ENCODE assay signal across 28 mouse cellular contexts in genomic region chr3:120685227-120685626, GRCm38 (mm10).
"Had no signal": no experiment of that assay in that cellular context is flagged by ENCODE, and none has a peak within 500 bp of the region (broad histone marks: within the 10 kb centered on the region; RNA-seq: fewer than 3 reads in every experiment).

No protein-coding gene starts in this region.

- ATAC-seq: forebrain, embryonic 13.5 days; forebrain, embryonic 14.5 days; forebrain, embryonic 15.5 days; forebrain, embryonic 16.5 days; forebrain, postnatal 0 days had no signal

- H3K27ac ChIP-seq: embryonic facial prominence, embryonic 10.5 days; embryonic facial prominence, embryonic 12.5 days; embryonic facial prominence, embryonic 13.5 days; embryonic facial prominence, embryonic 15.5 days; forebrain, embryonic 10.5 days; forebrain, embryonic 12.5 days; forebrain, embryonic 13.5 days; forebrain, embryonic 15.5 days; gastrocnemius, adult 2 months; heart, adult 2 months had no signal

- H3K9me3 ChIP-seq: embryonic facial prominence, embryonic 10.5 days; embryonic facial prominence, embryonic 12.5 days; embryonic facial prominence, embryonic 13.5 days; embryonic facial prominence, embryonic 15.5 days; forebrain, embryonic 10.5 days; forebrain, embryonic 12.5 days; forebrain, embryonic 13.5 days; forebrain, embryonic 15.5 days had no signal

- DNase-seq: cerebellum, adult 8-10 months; cerebellum, adult 9-10 months; cerebellum, adult 9-11 months; cerebellum, postnatal 10 days; cerebellum, postnatal 14 days; cerebellum, postnatal 25 days; cerebellum, postnatal 36 days; embryo, embryonic 11 days; forebrain, postnatal 0 days; gastrocnemius, adult 2 months; gastrocnemius, postnatal 10 days; gastrocnemius, postnatal 14 days; gastrocnemius, postnatal 25 days; gastrocnemius, postnatal 36 days; heart, adult 11 months; heart, adult 18-20 months; heart, adult 2 months had no signal

- H3K9ac ChIP-seq: embryonic facial prominence, embryonic 12.5 days; embryonic facial prominence, embryonic 13.5 days; embryonic facial prominence, embryonic 15.5 days; forebrain, embryonic 12.5 days; forebrain, embryonic 13.5 days; forebrain, embryonic 15.5 days; forebrain, postnatal 0 days had no signal

- H3K4me1 ChIP-seq: embryonic facial prominence, embryonic 12.5 days; embryonic facial prominence, embryonic 13.5 days; embryonic facial prominence, embryonic 15.5 days; forebrain, embryonic 12.5 days; forebrain, embryonic 13.5 days had no signal

- H3K4me3 ChIP-seq: embryonic facial prominence, embryonic 10.5 days; embryonic facial prominence, embryonic 12.5 days; embryonic facial prominence, embryonic 13.5 days; embryonic facial prominence, embryonic 15.5 days; erythroblast, embryonic 14.5 days; forebrain, embryonic 10.5 days; forebrain, embryonic 12.5 days; forebrain, embryonic 13.5 days; forebrain, embryonic 15.5 days; gastrocnemius, adult 2 months; heart, adult 2 months had no signal

- H3K4me2 ChIP-seq: embryonic facial prominence, embryonic 12.5 days; embryonic facial prominence, embryonic 13.5 days; embryonic facial prominence, embryonic 15.5 days; forebrain, embryonic 12.5 days; forebrain, embryonic 13.5 days; forebrain, embryonic 15.5 days had no signal

- H3K36me3 ChIP-seq: embryonic facial prominence, embryonic 10.5 days; embryonic facial prominence, embryonic 12.5 days; embryonic facial prominence, embryonic 13.5 days; embryonic facial prominence, embryonic 15.5 days; forebrain, embryonic 10.5 days; forebrain, embryonic 12.5 days; forebrain, embryonic 15.5 days had no signal

- H3K27me3 ChIP-seq: embryonic facial prominence, embryonic 12.5 days; embryonic facial prominence, embryonic 13.5 days; embryonic facial prominence, embryonic 15.5 days; forebrain, embryonic 12.5 days; forebrain, embryonic 13.5 days; forebrain, embryonic 15.5 days had no signal
